Mouse (Mus musculus) megakaryocyte, embryonic 14.5 days (primary cell): ENCODE data around the gene Gm8237.
"Not testable (repeated sequence)": the region's sequence is repeated elsewhere in the genome, so short reads cannot be mapped to it uniquely, and the experiment has no call there.

Source experiments
- FLI1 ChIP-seq: IDR thresholded peaks from 2 replicates; pipeline ENCODE4 v1.6.1; 2012; ENCODE audit warnings: low read length, inconsistent platforms, mixed read lengths
- GATA1 ChIP-seq: IDR thresholded peaks from 3 replicates; pipeline ENCODE4 v1.6.1; 2012; ENCODE audit warnings: mixed read lengths, low read length, inconsistent platforms, borderline replicate concordance

GRCm38 (mm10) chr14:5879791-5880190 lies 391 bp downstream of the Gm8237 start:
- not testable (repeated sequence) for TF ChIP-seq GATA1, FLI1
